Mouse (Mus musculus) G1E (cell line): ENCODE measurements at regions not wholly inside any gene's neighbourhood (a gene's known extent, or its start where the extent isn't known, plus 50 kb on each side); places are given as distances from the start of the nearest gene placed in this dataset.

Source experiments
- CTCF ChIP-seq: IDR thresholded peaks from 2 replicates; pipeline ENCODE4 v1.5.1; 2012; ENCODE audit warnings: low read depth, low read length, inconsistent platforms, mixed read lengths
- GATA1 ChIP-seq: IDR thresholded peaks from 2 replicates; pipeline ENCODE4 v1.6.1; 2012; ENCODE audit warnings: borderline replicate concordance, low read length, inconsistent platforms, mixed read lengths
- POLR2AphosphoS5 ChIP-seq: IDR thresholded peaks from 2 replicates; pipeline ENCODE4 v1.6.1; 2012; ENCODE audit warnings: low read depth, low read length, inconsistent platforms; ENCODE audit not compliant: insufficient replicate concordance

- no peak for TF ChIP-seq CTCF
- no peak for TF ChIP-seq POLR2AphosphoS5
- TF ChIP-seq GATA1 = no peak
Measured at GRCm38 (mm10) chr3:148093930-148094329, 896.4 kb downstream of the Adgrl2 start.
